Mouse (Mus musculus) forebrain, embryonic 16.5 days (tissue): ENCODE results near the gene Lmtk3. TPM values are rescaled to one million over a fixed set of nuclear protein-coding genes. Genes with fewer than 3 reads are reported as not detected.

Experiments used
- ATAC-seq: fragments of 200-750 bp; cut with Nextera tagmentation; 2 replicates; pipeline ENCODE4 v1.8.0; 2017; ENCODE audit warnings: mild to moderate bottlenecking, moderate library complexity
- H3K27ac ChIP-seq: fragments of 300-500 bp; sonication (generic); 2 replicates; pipeline ENCODE4 v1.5.1; 2014; ENCODE audit warnings: low read length, control low read depth
- H3K27me3 ChIP-seq: fragments of 300-500 bp; sonication (generic); replicated peaks from 2 replicates; pipeline ENCODE4 v1.6.1; 2014; ENCODE audit warnings: low read length; ENCODE audit not compliant: control insufficient read depth, insufficient read depth
- H3K36me3 ChIP-seq: fragments of 300-500 bp; sonication (generic); 2 replicates; pipeline ENCODE4 v1.6.1; 2014; ENCODE audit not compliant: control insufficient read depth, insufficient read depth
- H3K4me1 ChIP-seq: fragments of 300-500 bp; sonication (generic); replicated peaks from 2 replicates; pipeline ENCODE4 v1.6.1; 2014; ENCODE audit warnings: low read length; ENCODE audit not compliant: control insufficient read depth, insufficient read depth
- H3K4me2 ChIP-seq: fragments of 300-500 bp; sonication (generic); 2 replicates; pipeline ENCODE4 v1.6.1; 2014; ENCODE audit warnings: mild to moderate bottlenecking, low read length, control low read depth
- H3K4me3 ChIP-seq: fragments of 300-500 bp; sonication (generic); replicated peaks from 2 replicates; pipeline ENCODE4 v1.5.1; 2014; ENCODE audit warnings: mild to moderate bottlenecking, low read length, control low read depth
- H3K9ac ChIP-seq: fragments of 300-500 bp; sonication (generic); replicated peaks from 2 replicates; pipeline ENCODE4 v1.6.1; 2014; ENCODE audit warnings: low read depth, low read length, control low read depth
- H3K9me3 ChIP-seq: fragments of 300-500 bp; sonication (generic); 2 replicates; pipeline ENCODE4 v1.6.1; 2016; ENCODE audit warnings: low read length; ENCODE audit not compliant: control insufficient read depth
- WGBS: fragments of 180-500 bp; shearing (Covaris S2); extraction: QIAGEN DNeasy Blood & Tissue Kit; methylation state at CpG from one replicate; pipeline ENCODE4 v1.1.7; 2014; 5-methylcytosine and 5-hydroxymethylcytosine counted together
- polyA plus RNA-seq: library from polyadenylated mRNA; unstranded; fragments of >200 nt; fragmentation: Nextera tagmentation; extraction: Ambion mirVana; gene quantifications from 2 replicates; pipeline ENCODE4 v1.2.1, GENCODE M21; 2015

Gene Lmtk3
- polyA plus RNA-seq, 1 experiment from 2014 or later = 26.4 TPM

DNA sequence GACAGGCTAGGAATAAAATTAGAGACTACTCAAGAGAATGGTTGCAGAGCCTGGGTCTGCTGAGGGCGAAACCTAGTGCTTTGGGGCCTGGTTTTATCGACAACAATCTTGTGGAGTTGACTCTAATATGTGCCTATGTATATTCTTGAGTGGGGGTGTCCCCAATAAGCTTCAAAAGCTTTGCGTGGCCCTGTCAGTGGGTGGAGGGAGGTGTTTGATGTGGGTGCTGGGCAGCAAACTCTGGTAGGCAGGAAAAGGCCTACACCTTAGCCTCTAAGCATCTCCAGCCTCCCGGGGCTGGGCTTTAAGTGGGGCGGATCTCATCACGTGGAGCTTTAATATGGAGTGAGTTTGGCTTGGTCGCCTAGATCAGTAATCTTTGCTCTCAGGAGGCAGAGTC lies 15.4 kb downstream of the Lmtk3 start:
- ATAC-seq = no peak
- Histone ChIP-seq H3K4me3 (no peak overlapping the region), H3K36me3 (peaks cover 21% of the 10 kb centered on the region), H3K27ac (no peak overlapping the region), H3K9ac (no peak overlapping the region), H3K4me1 (peaks cover 18% of the 10 kb centered on the region), H3K9me3 (no peaks in the 10 kb centered on the region), H3K4me2 (no peak overlapping the region), H3K27me3 (no peaks in the 10 kb centered on the region)
- WGBS = 58% methylated on average over 7 of the region's 7 CpGs

DNA sequence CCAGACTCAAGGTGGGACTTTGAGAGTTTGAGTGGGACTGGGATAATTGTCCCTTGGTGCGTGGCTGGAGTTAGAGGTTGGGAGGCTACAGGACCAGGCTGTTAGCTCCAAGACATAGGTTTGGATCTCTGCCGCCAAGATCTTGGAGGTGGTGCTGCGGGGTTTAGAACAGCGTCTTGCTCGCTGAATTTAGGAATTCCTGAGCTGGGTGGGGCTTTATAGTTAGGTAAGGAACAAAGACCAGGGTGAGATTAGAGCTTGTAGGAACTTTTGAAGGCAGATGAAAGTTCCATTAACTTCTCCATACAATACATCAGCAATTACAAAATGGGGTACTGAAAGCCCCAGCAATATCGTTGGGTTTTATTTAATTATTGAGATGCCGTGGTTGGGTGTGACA lies 16.5 kb downstream of the Lmtk3 start:
- Histone ChIP-seq H3K9ac (no peak overlapping the region), H3K4me3 (no peak overlapping the region), H3K36me3 (peaks cover 18% of the 10 kb centered on the region; the same call in 1 of the 2 replicates), H3K4me1 (peaks cover 18% of the 10 kb centered on the region), H3K27ac (no peak overlapping the region), H3K27me3 (no peaks in the 10 kb centered on the region), H3K9me3 (no peaks in the 10 kb centered on the region), H3K4me2 (no peak overlapping the region)
- no peak for ATAC-seq
- 50% methylated on average over 7 of the region's 7 CpGs for WGBS

DNA sequence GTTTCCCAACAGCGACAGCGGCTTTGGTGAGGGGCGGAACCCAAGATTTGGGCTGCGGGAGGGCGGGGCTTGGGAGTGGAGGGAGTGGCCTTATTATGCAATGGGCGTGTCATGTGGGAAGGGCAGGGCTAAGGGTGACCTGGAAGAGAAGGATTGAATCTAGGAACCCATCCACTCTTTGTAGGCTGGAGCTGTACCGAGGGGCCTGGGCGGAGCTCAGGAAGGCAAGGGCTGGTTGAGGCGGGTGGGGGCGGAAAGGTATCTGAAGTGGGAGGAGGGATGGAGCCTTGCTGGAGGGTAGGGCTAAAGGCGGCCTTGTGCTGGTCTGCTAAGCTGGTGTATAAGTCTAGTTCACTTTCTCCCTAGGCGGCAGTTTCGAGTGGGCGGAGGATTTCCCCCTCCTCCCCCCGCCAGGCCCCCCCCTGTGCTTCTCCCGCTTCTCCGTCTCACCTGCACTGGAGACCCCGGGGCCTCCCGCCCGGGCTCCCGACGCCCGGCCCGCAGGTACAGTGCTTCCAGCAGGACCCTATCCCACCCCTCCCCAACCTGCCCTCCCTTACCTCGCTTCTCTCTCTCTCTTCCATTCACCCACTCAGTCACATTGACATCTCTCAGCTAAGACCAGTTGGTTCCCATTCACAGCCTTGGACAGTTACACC lies 17.1 kb downstream of the Lmtk3 start:
- no peaks in the 10 kb centered on the region for H3K27me3 ChIP-seq
- 0 out of 2 replicates have a peak, but pooled peaks have one; percentile 5 for ATAC-seq
- no peak overlapping the region for H3K4me3 ChIP-seq
- peaks cover 12% of the 10 kb centered on the region; the same call in 1 of the 2 replicates for H3K36me3 ChIP-seq
- H3K9ac ChIP-seq = no peak overlapping the region
- no peak overlapping the region for H3K4me2 ChIP-seq
- WGBS = 34% methylated on average over 16 of the region's 25 CpGs
- no peaks in the 10 kb centered on the region for H3K9me3 ChIP-seq
- no peak overlapping the region for H3K27ac ChIP-seq
- H3K4me1 ChIP-seq = peaks cover 18% of the 10 kb centered on the region

DNA sequence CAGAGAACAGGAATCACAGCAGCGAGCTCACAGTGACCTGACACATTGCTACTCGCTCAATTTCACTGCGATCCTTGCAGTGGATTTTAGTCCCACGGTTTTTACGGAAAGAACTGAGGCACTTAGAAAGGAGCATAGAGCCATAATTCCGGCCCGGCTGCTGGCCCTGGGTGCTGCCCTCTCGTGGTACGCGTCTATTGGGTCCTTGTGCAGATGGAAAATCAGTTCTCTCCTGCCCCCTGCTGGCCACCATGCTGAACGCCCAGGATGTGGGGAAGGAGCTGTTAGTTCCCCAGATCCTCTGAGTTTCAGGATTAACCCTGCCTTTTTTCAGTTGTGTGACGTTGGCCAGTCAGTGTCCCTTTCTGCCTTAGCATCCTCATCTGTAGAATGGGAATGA lies 17.8 kb downstream of the Lmtk3 start:
- H3K36me3 ChIP-seq = peaks cover 8% of the 10 kb centered on the region; the same call in 1 of the 2 replicates
- 4% methylated on average over 12 of the region's 12 CpGs for WGBS

DNA sequence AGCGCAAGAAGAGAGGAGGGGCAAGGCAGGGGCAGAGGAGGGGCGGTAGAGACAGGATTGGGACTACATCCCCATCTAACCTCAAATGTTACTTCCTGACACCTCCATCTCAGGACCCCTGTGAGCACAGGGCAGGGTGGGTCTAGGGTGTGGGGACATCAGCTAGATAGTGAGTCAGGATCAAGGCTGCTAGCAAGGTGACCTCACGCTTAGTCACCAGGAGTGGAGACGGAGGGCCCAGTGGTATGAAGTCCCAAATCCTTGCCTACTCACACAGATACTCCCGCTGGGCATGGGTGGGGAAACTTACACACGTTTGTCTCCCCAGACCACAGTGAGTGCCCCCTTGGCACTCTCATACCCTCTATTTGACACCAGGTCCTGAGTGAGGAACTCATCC lies 19.0 kb downstream of the Lmtk3 start:
- no peak for ATAC-seq

More for the DNA sequence above, 17.8 kb downstream of the Lmtk3 start:
- H3K27me3 ChIP-seq = no peaks in the 10 kb centered on the region
- no peak overlapping the region for H3K27ac ChIP-seq
- H3K4me1 ChIP-seq = peaks cover 18% of the 10 kb centered on the region
- H3K9me3 ChIP-seq = no peaks in the 10 kb centered on the region
- ATAC-seq = peak; percentile 67
- no peak overlapping the region for H3K4me2 ChIP-seq
- H3K4me3 ChIP-seq = no peak overlapping the region
- no peak overlapping the region for H3K9ac ChIP-seq

DNA sequence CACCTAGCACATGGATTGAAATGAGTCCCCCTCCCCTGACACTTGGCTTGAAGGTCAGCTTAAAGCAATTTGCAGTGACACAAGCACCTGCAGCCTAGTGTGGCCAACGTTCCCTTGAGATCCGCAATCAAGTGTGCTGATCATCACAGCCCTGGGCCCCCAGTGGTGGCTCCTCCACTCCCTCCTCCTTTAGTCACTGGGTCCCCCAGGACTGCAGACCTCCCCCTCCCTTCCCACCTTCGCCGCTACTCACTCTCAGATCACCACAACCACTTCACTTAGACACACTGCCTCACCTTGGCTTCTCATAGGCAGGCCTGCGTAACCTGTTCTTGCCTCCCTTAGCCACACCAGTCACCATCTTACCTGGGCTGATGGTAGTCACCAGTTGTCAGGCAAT lies 22.4 kb downstream of the Lmtk3 start:
- no peak for ATAC-seq
- Histone ChIP-seq H3K9me3 (no peaks in the 10 kb centered on the region), H3K4me1 (no peaks in the 10 kb centered on the region), H3K27me3 (no peaks in the 10 kb centered on the region), H3K27ac (no peak overlapping the region), H3K36me3 (peaks cover 30% of the 10 kb centered on the region), H3K4me3 (no peak overlapping the region), H3K4me2 (no peak overlapping the region), H3K9ac (no peak overlapping the region)
- 70% methylated on average over 5 of the region's 5 CpGs for WGBS

More for the DNA sequence above, 19.0 kb downstream of the Lmtk3 start:
- H3K4me3 ChIP-seq = no peak overlapping the region
- no peaks in the 10 kb centered on the region for H3K27me3 ChIP-seq
- no peak overlapping the region for H3K9ac ChIP-seq
- peaks cover 11% of the 10 kb centered on the region for H3K4me1 ChIP-seq
- no peak overlapping the region for H3K4me2 ChIP-seq
- H3K27ac ChIP-seq = no peak overlapping the region
- H3K36me3 ChIP-seq = peaks cover 13% of the 10 kb centered on the region
- 91% methylated on average over 6 of the region's 6 CpGs for WGBS
- H3K9me3 ChIP-seq = no peaks in the 10 kb centered on the region

DNA sequence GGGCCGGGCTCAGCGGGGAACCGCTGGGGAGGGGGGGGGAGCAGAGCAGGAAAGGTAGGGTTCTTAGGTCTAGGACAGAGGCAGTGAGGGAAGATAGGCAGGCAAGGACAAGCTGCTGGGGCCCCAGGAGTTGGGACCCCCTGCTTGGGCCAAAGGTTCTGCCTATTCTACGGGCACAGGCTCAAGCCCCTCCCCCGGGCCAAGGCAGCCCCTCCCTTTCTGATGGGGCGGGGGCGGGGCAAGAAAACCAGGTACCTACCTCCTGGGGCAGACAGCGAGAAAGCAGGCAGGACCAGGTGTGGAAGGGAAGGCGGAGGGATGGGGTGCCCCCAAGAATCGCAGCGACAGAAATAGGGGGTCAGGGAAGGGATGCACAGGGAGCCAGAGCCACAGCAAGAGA lies 24.9 kb downstream of the Lmtk3 start:
- no peaks in the 10 kb centered on the region for H3K27me3 ChIP-seq
- H3K9me3 ChIP-seq = no peaks in the 10 kb centered on the region
- no peak overlapping the region for H3K4me2 ChIP-seq
- H3K36me3 ChIP-seq = peaks cover 38% of the 10 kb centered on the region
- no peak overlapping the region for H3K4me3 ChIP-seq
- H3K4me1 ChIP-seq = peaks cover 15% of the 10 kb centered on the region
- ATAC-seq = no peak
- H3K27ac ChIP-seq = no peak overlapping the region
- no peak overlapping the region for H3K9ac ChIP-seq
- 56% methylated on average over 9 of the region's 11 CpGs for WGBS

DNA sequence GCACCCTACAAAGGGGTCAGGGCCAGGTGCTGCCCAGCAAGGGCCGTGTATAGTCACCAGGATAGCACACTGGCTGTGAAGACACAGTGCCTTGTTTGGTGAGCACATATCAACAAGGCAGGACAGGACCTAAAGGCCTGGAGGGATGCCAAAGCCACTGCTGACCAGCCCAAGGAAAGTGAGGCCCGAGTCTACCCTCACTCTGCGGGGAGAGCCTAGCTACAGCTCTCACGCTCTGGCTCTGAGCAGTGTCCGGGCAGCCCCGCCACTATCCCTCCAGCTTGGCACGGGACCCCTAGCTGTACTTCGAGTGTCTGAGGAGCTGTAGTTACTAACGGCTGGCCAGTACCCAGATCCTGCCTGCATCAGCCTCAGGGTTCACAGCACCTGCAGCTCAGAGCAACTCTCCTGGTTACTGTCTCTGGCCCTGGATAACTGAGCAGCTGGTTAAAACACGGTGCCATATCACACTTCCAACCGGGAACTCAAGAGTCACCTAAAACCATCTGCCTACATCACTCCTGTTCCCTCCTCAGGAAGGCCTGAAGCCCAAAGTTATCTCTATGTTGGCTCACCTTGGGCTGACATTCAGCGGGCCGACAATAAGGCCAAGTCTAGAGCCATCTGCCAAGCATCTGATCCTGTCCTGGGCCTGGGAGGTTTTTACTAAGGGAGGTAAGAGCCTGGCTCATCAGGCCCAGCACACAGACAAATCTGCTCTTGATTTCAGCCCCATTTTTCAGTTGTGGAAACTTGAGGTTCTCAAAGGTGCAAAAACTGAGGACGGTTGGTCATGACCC lies 25.9 kb downstream of the Lmtk3 start:
- Histone ChIP-seq H3K9me3 (no peaks in the 10 kb centered on the region), H3K4me3 (no peak overlapping the region), H3K4me1 (peaks cover 15% of the 10 kb centered on the region), H3K4me2 (no peak overlapping the region), H3K27me3 (no peaks in the 10 kb centered on the region), H3K36me3 (peaks cover 36% of the 10 kb centered on the region), H3K9ac (no peak overlapping the region), H3K27ac (no peak overlapping the region)
- WGBS = 84% methylated on average over 14 of the region's 14 CpGs
- no peak for ATAC-seq

DNA sequence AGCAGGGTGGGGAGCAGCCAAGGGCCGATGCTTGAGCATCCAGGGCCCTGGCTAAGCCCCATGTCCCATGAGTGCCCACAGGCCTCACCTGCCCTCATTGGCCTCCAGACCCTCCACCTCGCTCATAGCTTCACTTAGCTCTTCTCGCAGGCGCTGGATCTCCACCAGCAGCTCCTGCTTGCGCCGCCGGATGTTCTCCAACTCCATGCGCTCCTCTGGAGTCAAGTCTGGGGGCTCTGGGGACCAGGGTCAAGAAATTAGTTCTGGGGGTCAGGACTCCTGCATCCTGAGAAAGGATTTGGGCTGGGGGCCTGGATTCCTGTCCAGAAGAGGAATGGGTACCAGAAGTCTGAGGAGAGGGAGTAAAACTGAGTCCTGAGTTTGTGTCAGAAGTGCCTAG lies 29.4 kb downstream of the Lmtk3 start:
- H3K36me3 ChIP-seq = peaks cover 27% of the 10 kb centered on the region
- peaks cover 26% of the 10 kb centered on the region for H3K4me1 ChIP-seq

More for the DNA sequence above, 29.4 kb downstream of the Lmtk3 start:
- Histone ChIP-seq H3K9ac (peak overlapping the region; percentile 96), H3K9me3 (no peaks in the 10 kb centered on the region), H3K27me3 (no peaks in the 10 kb centered on the region), H3K4me2 (peak overlapping the region; percentile 82), H3K27ac (no peak overlapping the region), H3K4me3 (peak overlapping the region; percentile 73)
- no peak for ATAC-seq
- 88% methylated on average over 8 of the region's 8 CpGs for WGBS
